Comparison of ENCODE assay signal across 16 mouse cellular contexts in the genomic region with DNA sequence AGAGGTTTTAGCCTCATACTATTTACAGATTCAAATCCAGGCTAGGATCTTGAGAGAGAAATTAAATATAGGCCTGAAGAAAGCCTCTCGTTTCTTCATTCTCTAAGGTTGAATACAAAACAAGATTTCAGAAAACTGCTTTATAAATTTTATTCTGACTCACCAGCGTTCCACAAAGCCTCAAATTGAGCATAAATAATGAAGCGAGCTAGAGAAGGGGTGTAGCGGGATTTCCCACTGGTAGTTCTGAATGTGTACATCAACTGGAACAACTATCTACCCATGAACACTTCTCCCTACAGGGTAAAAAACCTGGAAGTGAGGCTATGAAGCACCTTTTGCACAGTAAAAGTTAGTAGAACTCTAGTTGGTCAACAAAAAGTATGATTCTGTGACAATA.
"Had no signal": no experiment of that assay in that cellular context is flagged by ENCODE, and none has a peak within 500 bp of the region (broad histone marks: within the 10 kb centered on the region; RNA-seq: fewer than 3 reads in every experiment).

No protein-coding gene starts in this region.

- DNase-seq: lung, adult 18-20 months; lung, embryonic 14.5 days; lung, postnatal 10 days; lung, postnatal 4 days; midbrain, embryonic 14.5 days; right cerebral cortex, postnatal 14 days; thymus, adult 2 months; thymus, postnatal 25 days; thymus, postnatal 4 days had no signal

- H3K4me1 ChIP-seq: midbrain, embryonic 10.5 days; midbrain, embryonic 12.5 days; neural tube, embryonic 12.5 days; stomach, embryonic 15.5 days had no signal

- ATAC-seq: midbrain, embryonic 16.5 days had no signal

- H3K36me3 ChIP-seq: midbrain, embryonic 10.5 days; midbrain, embryonic 12.5 days; neural tube, embryonic 12.5 days; stomach, embryonic 15.5 days had no signal

- H3K4me2 ChIP-seq: lung, embryonic 14.5 days; midbrain, embryonic 12.5 days; neural tube, embryonic 12.5 days; stomach, embryonic 15.5 days had no signal

- H3K27ac ChIP-seq: midbrain, embryonic 10.5 days; midbrain, embryonic 12.5 days; neural tube, embryonic 12.5 days; stomach, embryonic 15.5 days; stomach, postnatal 0 days had no signal

- H3K4me3 ChIP-seq: midbrain, embryonic 10.5 days; midbrain, embryonic 12.5 days; myocyte; neural tube, embryonic 12.5 days; stomach, embryonic 15.5 days had no signal

- H3K9ac ChIP-seq: lung, embryonic 14.5 days; midbrain, embryonic 12.5 days; neural tube, embryonic 12.5 days; stomach, embryonic 15.5 days had no signal

- H3K9me3 ChIP-seq: midbrain, embryonic 10.5 days; midbrain, embryonic 12.5 days; neural tube, embryonic 12.5 days; stomach, embryonic 15.5 days had no signal

- H3K27me3 ChIP-seq: midbrain, embryonic 12.5 days; neural tube, embryonic 12.5 days; stomach, embryonic 15.5 days had no signal
